Mouse (Mus musculus) liver, adult (tissue): Measurements from ENCODE around the gene Rap2a.

Source experiments
- GATA4 ChIP-seq: IDR thresholded peaks from 2 replicates; pipeline ENCODE4 v1.6.1; 2014; ENCODE audit warnings: mild to moderate bottlenecking, low read length; ENCODE audit not compliant: insufficient replicate concordance

The Rap2a gene

GRCm38 (mm10) chr14:120508566-120509365 lies 30.5 kb downstream of the Rap2a start:
- TF ChIP-seq GATA4: no peak

GRCm38 (mm10) chr14:120509366-120509640 lies 31.1 kb downstream of the Rap2a start:
- no peak for TF ChIP-seq GATA4

- no peak for TF ChIP-seq GATA4
These were observed 33.6 kb downstream of the Rap2a start for GRCm38 (mm10) chr14:120511821-120512220.

GRCm38 (mm10) chr14:120514821-120515271 lies 36.6 kb downstream of the Rap2a start:
- no peak for TF ChIP-seq GATA4

- no peak for TF ChIP-seq GATA4
These were observed 37.1 kb downstream of the Rap2a start for GRCm38 (mm10) chr14:120515376-120515775.

- no peak for TF ChIP-seq GATA4
These were observed 40.5 kb downstream of the Rap2a start for GRCm38 (mm10) chr14:120518706-120519105.

GRCm38 (mm10) chr14:120519921-120520320 lies 41.7 kb downstream of the Rap2a start:
- TF ChIP-seq GATA4: no peak

GRCm38 (mm10) chr14:120520843-120521242 lies 42.6 kb downstream of the Rap2a start:
- no peak for TF ChIP-seq GATA4

GRCm38 (mm10) chr14:120523296-120523695 lies 45.1 kb downstream of the Rap2a start:
- no peak for TF ChIP-seq GATA4

- TF ChIP-seq GATA4: no peak
These were observed 47.4 kb downstream of the Rap2a start for GRCm38 (mm10) chr14:120525644-120526043.

- TF ChIP-seq GATA4: no peak
These were observed 55.1 kb downstream of the Rap2a start for GRCm38 (mm10) chr14:120533301-120533700.

- no peak for TF ChIP-seq GATA4
These were observed 56.6 kb downstream of the Rap2a start for GRCm38 (mm10) chr14:120534841-120535271.

- TF ChIP-seq GATA4: no peak
These were observed 57.2 kb downstream of the Rap2a start for GRCm38 (mm10) chr14:120535446-120535845.

- TF ChIP-seq GATA4: no peak
These were observed 57.7 kb downstream of the Rap2a start for GRCm38 (mm10) chr14:120535924-120536323.

- no peak for TF ChIP-seq GATA4
These were observed 60.9 kb downstream of the Rap2a start for GRCm38 (mm10) chr14:120539128-120539527.

- no peak for TF ChIP-seq GATA4
These were observed 61.4 kb downstream of the Rap2a start for GRCm38 (mm10) chr14:120539626-120540025.

- TF ChIP-seq GATA4: no peak
These were observed 64.2 kb downstream of the Rap2a start for GRCm38 (mm10) chr14:120542445-120542844.
